Mouse (Mus musculus): ENCODE data around the gene Id1.
A peak's percentile ranks its signal among the peaks of the same experiment; 100 is the strongest.

Gene Id1

DNA sequence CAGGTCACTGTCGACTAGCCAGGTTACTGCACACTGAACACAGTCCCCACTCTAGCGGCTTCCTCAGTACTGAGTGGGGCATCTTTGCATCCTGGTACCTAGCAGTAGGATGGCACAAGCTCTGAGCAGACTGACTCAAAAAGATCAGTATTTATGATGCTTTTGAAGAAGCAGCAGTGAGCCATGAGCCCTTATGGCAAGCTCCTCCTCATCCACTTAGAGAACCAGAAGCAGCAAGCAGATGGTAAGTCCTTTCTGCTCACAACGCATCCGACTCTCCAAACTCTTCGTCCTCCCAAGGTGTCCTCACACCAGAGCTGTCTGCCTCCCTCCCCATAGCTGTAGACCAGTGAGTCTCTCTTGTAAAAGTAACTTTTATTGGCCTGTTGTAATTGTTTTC lies 47.2 kb downstream of the Id1 start:
- no peak for DNase-seq (ENCODE audit: low read depth, low spot score)

DNA sequence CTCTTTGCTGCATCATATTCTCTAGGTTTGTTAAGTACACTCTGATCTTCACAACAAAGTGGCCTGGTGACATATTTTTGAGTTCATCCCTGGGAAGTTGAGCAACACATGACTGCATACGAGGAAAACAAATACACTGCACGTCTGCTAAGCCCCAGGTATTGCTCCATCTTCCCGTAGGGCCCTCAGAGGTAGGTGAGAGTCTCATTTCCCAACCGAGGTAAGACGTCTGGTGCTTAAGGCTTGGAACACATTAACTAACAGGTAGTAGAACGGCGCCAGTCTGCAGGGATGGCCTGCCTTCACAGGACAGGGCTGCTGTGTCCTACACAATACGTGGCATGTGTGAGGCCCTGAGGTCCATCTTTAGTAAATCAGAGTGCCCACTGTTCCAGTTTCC lies 48.6 kb downstream of the Id1 start:
- no peak for DNase-seq (ENCODE audit: low read depth, low spot score)

GRCm38 (mm10) chr2:152785446-152786350 lies 49.6 kb downstream of the Id1 start:
- peak; percentile 77 for DNase-seq (ENCODE audit: low read depth, low spot score)
